In the genomic region with DNA sequence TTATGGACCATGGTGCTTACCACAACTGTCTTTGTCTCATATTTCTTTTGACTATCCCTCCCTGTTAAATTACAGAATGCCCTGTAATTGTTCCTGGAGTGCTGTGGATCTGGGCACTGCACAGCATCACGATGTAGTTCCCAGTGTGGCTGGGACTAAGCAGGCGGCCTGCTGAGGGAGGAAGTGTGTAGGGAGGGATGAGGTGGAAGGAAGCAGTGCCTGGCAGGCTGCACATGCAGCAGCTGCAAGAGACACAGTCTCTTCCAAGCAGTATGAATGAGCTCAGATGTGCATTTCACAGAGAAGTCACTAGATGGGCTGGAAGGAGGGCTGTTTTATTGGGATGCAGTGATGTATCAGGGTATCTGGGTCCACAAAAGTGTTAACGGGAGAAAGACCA, we compare ENCODE assay signal across 9 mouse cellular contexts. TPM values are rescaled to one million over a fixed set of nuclear protein-coding genes. Genes with fewer than 3 reads are reported as not detected.
DNase-seq lines count a peak whose midpoint lies in the region; ATAC-seq lines count a peak whose summit lies in the region.
"Had no signal": no experiment of that assay in that cellular context is flagged by ENCODE, and none has a peak within 500 bp of the region (broad histone marks: within the 10 kb centered on the region; RNA-seq: fewer than 3 reads in every experiment).

No protein-coding gene starts in this region.

- H3K9ac ChIP-seq in hindbrain, embryonic 11.5 days (ENCODE audit: low read depth, low read length) = no peak overlapping the region
- H3K9ac ChIP-seq in midbrain, embryonic 13.5 days (replicated peaks) = 0 out of 2 replicates have a peak overlapping the region, but pooled peaks have one; percentile 41
- H3K9ac ChIP-seq: limb, embryonic 13.5 days had no signal

- no peak overlapping the region for H3K27ac ChIP-seq in hindbrain, embryonic 11.5 days (ENCODE audit: low read depth, low read length)
- peak overlapping the region; percentile 73 for H3K27ac ChIP-seq in midbrain, embryonic 13.5 days
- H3K27ac ChIP-seq: limb, embryonic 13.5 days had no signal

- H3K36me3 ChIP-seq in hindbrain, embryonic 11.5 days (ENCODE audit: control insufficient read depth, insufficient read depth, low read length) = no peaks in the 10 kb centered on the region
- 0 out of 2 replicates have a peak, but pooled peaks cover 3% of the 10 kb centered on the region for H3K36me3 ChIP-seq in midbrain, embryonic 13.5 days

- peak; percentile 58; the same call in 1 of the 2 replicates for ATAC-seq in hindbrain, embryonic 11.5 days (ENCODE audit: low FRiP score)
- ATAC-seq in midbrain, embryonic 13.5 days = peak; percentile 93

- no peaks in the 10 kb centered on the region for H3K4me1 ChIP-seq in hindbrain, embryonic 11.5 days (replicated peaks; ENCODE audit: control insufficient read depth, insufficient read depth, low read length)
- H3K4me1 ChIP-seq in midbrain, embryonic 13.5 days (replicated peaks) = peaks cover 28% of the 10 kb centered on the region
- H3K4me1 ChIP-seq: limb, embryonic 13.5 days had no signal

- no peaks in the 10 kb centered on the region for H3K9me3 ChIP-seq in hindbrain, embryonic 11.5 days (ENCODE audit: control insufficient read depth, low read length)
- no peaks in the 10 kb centered on the region for H3K9me3 ChIP-seq in midbrain, embryonic 13.5 days
- H3K9me3 ChIP-seq: limb, embryonic 13.5 days had no signal

- no peaks in the 10 kb centered on the region for H3K27me3 ChIP-seq in hindbrain, embryonic 11.5 days (ENCODE audit: control insufficient read depth, insufficient read depth, low read length)
- no peaks in the 10 kb centered on the region for H3K27me3 ChIP-seq in midbrain, embryonic 13.5 days
- H3K27me3 ChIP-seq: limb, embryonic 13.5 days had no signal

- H3K4me2 ChIP-seq in hindbrain, embryonic 11.5 days (replicated peaks; ENCODE audit: low read depth, low read length) = no peak overlapping the region
- no peak overlapping the region for H3K4me2 ChIP-seq in midbrain, embryonic 13.5 days (replicated peaks)
- H3K4me2 ChIP-seq: limb, embryonic 13.5 days had no signal

- no peak overlapping the region for H3K4me3 ChIP-seq in hindbrain, embryonic 11.5 days (ENCODE audit: low read depth, low read length)
- H3K4me3 ChIP-seq in midbrain, embryonic 13.5 days (replicated peaks) = no peak overlapping the region
- H3K4me3 ChIP-seq: limb, embryonic 13.5 days had no signal

- DNase-seq in embryo, embryonic 11 days = peak; percentile 20
- DNase-seq in embryo, embryonic 9.5 days (ENCODE audit: extremely low spot score) = no peak
- peak; percentile 67 for DNase-seq in cerebellum, adult 9-11 months
- DNase-seq in hindbrain, embryonic 11.5 days (ENCODE audit: low spot score) = peak; percentile 19
- no peak for DNase-seq in kidney, adult 11 months
- no peak for DNase-seq in kidney, adult 18-20 months
- no peak for DNase-seq in kidney, postnatal 4 days

- 48% methylated on average over 3 of the region's 3 CpGs for WGBS in hindbrain, embryonic 11.5 days
- WGBS in midbrain, embryonic 13.5 days = 34% methylated on average over 3 of the region's 3 CpGs

RNA-seq across cellular contexts. Expression of a gene that starts 14.4 kb away (rescaled TPM):
- 39.5 and 45.4 TPM in 2 replicates for polyA plus RNA-seq in hindbrain, embryonic 11.5 days (2014; fragmentation: Nextera tagmentation; extraction: Ambion mirVana)
- 47.7 and 52.6 TPM in 2 replicates for polyA plus RNA-seq in midbrain, embryonic 13.5 days (2015; fragmentation: Nextera tagmentation; extraction: Ambion mirVana)

RNA-seq across cellular contexts. Expression of a gene that starts 14.5 kb away (rescaled TPM):
- polyA plus RNA-seq in hindbrain, embryonic 11.5 days (2014; fragmentation: Nextera tagmentation; extraction: Ambion mirVana) = 2.2 and 2.8 TPM in 2 replicates
- 4.0 and 4.4 TPM in 2 replicates for polyA plus RNA-seq in midbrain, embryonic 13.5 days (2015; fragmentation: Nextera tagmentation; extraction: Ambion mirVana)

Comparison
In these comparisons a context has a peak if more than half of its experiments do, and no peak if none do; other contexts are left out.
1. DNase-seq: peak in embryo, embryonic 11 days (single experiment), cerebellum, adult 9-11 months (single experiment) and hindbrain, embryonic 11.5 days (single experiment); none in embryo, embryonic 9.5 days (single experiment), kidney, adult 11 months (single experiment), kidney, adult 18-20 months (single experiment) and kidney, postnatal 4 days (0 of 2).